Mouse (Mus musculus): ENCODE measurements around the gene Celsr1. TPM values are rescaled to one million over a fixed set of nuclear protein-coding genes. Genes with fewer than 3 reads are reported as not detected.
A peak's percentile ranks its signal among the peaks of the same experiment; 100 is the strongest.
"Not testable (repeated sequence)": the region's sequence is repeated elsewhere in the genome, so short reads cannot be mapped to it uniquely, and the experiment has no call there.

Gene Celsr1
- polyA plus RNA-seq, 1 experiment = 0.02 TPM

GRCm38 (mm10) chr15:86057908-86058307 lies 24.3 kb upstream of the Celsr1 start:
- H3K9me3 ChIP-seq = peaks cover 11% of the 10 kb centered on the region
- peaks cover 32% of the 10 kb centered on the region for H3K27me3 ChIP-seq (replicated peaks)
- peak overlapping the region; percentile 98 for H3K4me3 ChIP-seq (replicated peaks)
- TF ChIP-seq GATA1 (IDR thresholded peaks at IDR 0.05; ENCODE audit: borderline replicate concordance, low read length) = no peak
- TF ChIP-seq FLI1 (IDR thresholded peaks at IDR 0.05; ENCODE audit: low read length) = no peak
- peaks cover 90% of the 10 kb centered on the region for H3K4me1 ChIP-seq
- no peaks in the 10 kb centered on the region for H3K36me3 ChIP-seq (replicated peaks; ENCODE audit: low read length)

- H3K9me3 ChIP-seq = peaks cover 11% of the 10 kb centered on the region
- H3K4me1 ChIP-seq = peaks cover 86% of the 10 kb centered on the region
- H3K27me3 ChIP-seq (replicated peaks) = peaks cover 28% of the 10 kb centered on the region
- TF ChIP-seq FLI1 (IDR thresholded peaks at IDR 0.05; ENCODE audit: low read length) (no peak), GATA1 (IDR thresholded peaks at IDR 0.05; ENCODE audit: borderline replicate concordance, low read length) (no peak)
- H3K4me3 ChIP-seq (replicated peaks) = peak within 1 kb of the TSS; percentile 98
- H3K36me3 ChIP-seq (replicated peaks; ENCODE audit: low read length) = no peaks in the 10 kb centered on the region
Observed at GRCm38 (mm10) chr15:86057413-86057812, 23.8 kb upstream of the Celsr1 start, which contains the start of gene Gramd4. Gene Gramd4 (plus strand): TSS chr15:86057695.

GRCm38 (mm10) chr15:86056221-86056760 lies 22.7 kb upstream of the Celsr1 start:
- Histone ChIP-seq H3K4me1 (peaks cover 86% of the 10 kb centered on the region), H3K4me3 (replicated peaks) (peak overlapping the region; percentile 51)
- no peak for TF ChIP-seq GATA1 (IDR thresholded peaks at IDR 0.05; ENCODE audit: borderline replicate concordance, low read length)
- no peak for TF ChIP-seq FLI1 (IDR thresholded peaks at IDR 0.05; ENCODE audit: low read length)

GRCm38 (mm10) chr15:86054861-86055260 lies 21.3 kb upstream of the Celsr1 start:
- not testable (repeated sequence) for H3K4me3 ChIP-seq (replicated peaks); H3K36me3 ChIP-seq (replicated peaks; ENCODE audit: low read length)
- H3K4me1 ChIP-seq = peaks cover 86% of the 10 kb centered on the region
- H3K27me3 ChIP-seq (replicated peaks) = peaks cover 13% of the 10 kb centered on the region
- peaks cover 11% of the 10 kb centered on the region for H3K9me3 ChIP-seq

More at GRCm38 (mm10) chr15:86056221-86056760, 22.7 kb upstream of the Celsr1 start:
- H3K27me3 ChIP-seq (replicated peaks) = peaks cover 25% of the 10 kb centered on the region
- no peaks in the 10 kb centered on the region for H3K36me3 ChIP-seq (replicated peaks; ENCODE audit: low read length)
- peaks cover 11% of the 10 kb centered on the region for H3K9me3 ChIP-seq

- TF ChIP-seq FLI1 (IDR thresholded peaks at IDR 0.05; ENCODE audit: low read length) (no peak), GATA1 (IDR thresholded peaks at IDR 0.05; ENCODE audit: borderline replicate concordance, low read length) (no peak)
- H3K27me3 ChIP-seq (replicated peaks) = peaks cover 4% of the 10 kb centered on the region
- H3K4me1 ChIP-seq = peaks cover 77% of the 10 kb centered on the region
- H3K9me3 ChIP-seq = peaks cover 11% of the 10 kb centered on the region
- H3K36me3 ChIP-seq (replicated peaks; ENCODE audit: low read length) = no peaks in the 10 kb centered on the region
- H3K4me3 ChIP-seq (replicated peaks) = no peak overlapping the region
Observed at GRCm38 (mm10) chr15:86053890-86054536, 20.4 kb upstream of the Celsr1 start.

GRCm38 (mm10) chr15:86051878-86052478 lies 18.4 kb upstream of the Celsr1 start:
- peaks cover 5% of the 10 kb centered on the region for H3K9me3 ChIP-seq
- no peaks in the 10 kb centered on the region for H3K36me3 ChIP-seq (replicated peaks; ENCODE audit: low read length)
- H3K4me3 ChIP-seq (replicated peaks) = peak overlapping the region; percentile 25
- H3K4me1 ChIP-seq = peaks cover 58% of the 10 kb centered on the region
- no peak for TF ChIP-seq FLI1 (IDR thresholded peaks at IDR 0.05; ENCODE audit: low read length)
- TF ChIP-seq GATA1 (IDR thresholded peaks at IDR 0.05; ENCODE audit: borderline replicate concordance, low read length) = no peak
- no peaks in the 10 kb centered on the region for H3K27me3 ChIP-seq (replicated peaks)

GRCm38 (mm10) chr15:86051152-86051551 lies 17.6 kb upstream of the Celsr1 start:
- Histone ChIP-seq H3K9me3 (no peaks in the 10 kb centered on the region), H3K4me3 (replicated peaks) (peak overlapping the region; percentile 72), H3K27me3 (replicated peaks) (no peaks in the 10 kb centered on the region), H3K36me3 (replicated peaks; ENCODE audit: low read length) (no peaks in the 10 kb centered on the region), H3K4me1 (peaks cover 50% of the 10 kb centered on the region)
- TF ChIP-seq GATA1 (IDR thresholded peaks at IDR 0.05; ENCODE audit: borderline replicate concordance, low read length) (no peak), FLI1 (IDR thresholded peaks at IDR 0.05; ENCODE audit: low read length) (no peak)

GRCm38 (mm10) chr15:86050170-86050743 lies 16.7 kb upstream of the Celsr1 start:
- Histone ChIP-seq H3K36me3 (replicated peaks; ENCODE audit: low read length) (no peaks in the 10 kb centered on the region), H3K4me3 (replicated peaks) (peak overlapping the region; percentile 14), H3K9me3 (no peaks in the 10 kb centered on the region), H3K4me1 (peaks cover 42% of the 10 kb centered on the region), H3K27me3 (replicated peaks) (peaks cover under 1% of the 10 kb centered on the region)
- TF ChIP-seq GATA1 (IDR thresholded peaks at IDR 0.05; ENCODE audit: borderline replicate concordance, low read length) (no peak), FLI1 (IDR thresholded peaks at IDR 0.05; ENCODE audit: low read length) (no peak)

- Histone ChIP-seq H3K4me1 (peaks cover 37% of the 10 kb centered on the region), H3K27me3 (replicated peaks) (peaks cover 4% of the 10 kb centered on the region)
- no peak for TF ChIP-seq GATA1 (IDR thresholded peaks at IDR 0.05; ENCODE audit: borderline replicate concordance, low read length)
- no peak for TF ChIP-seq FLI1 (IDR thresholded peaks at IDR 0.05; ENCODE audit: low read length)
Observed at GRCm38 (mm10) chr15:86049510-86049909, 15.9 kb upstream of the Celsr1 start.

GRCm38 (mm10) chr15:86042364-86042763 lies 8.8 kb upstream of the Celsr1 start:
- Histone ChIP-seq H3K4me3 (replicated peaks) (no peak overlapping the region), H3K9me3 (no peaks in the 10 kb centered on the region), H3K4me1 (peaks cover 16% of the 10 kb centered on the region), H3K36me3 (replicated peaks; ENCODE audit: low read length) (no peaks in the 10 kb centered on the region), H3K27me3 (replicated peaks) (peaks cover 60% of the 10 kb centered on the region)
- no peak for TF ChIP-seq GATA1 (IDR thresholded peaks at IDR 0.05; ENCODE audit: borderline replicate concordance, low read length)

More at GRCm38 (mm10) chr15:86049510-86049909, 15.9 kb upstream of the Celsr1 start:
- no peaks in the 10 kb centered on the region for H3K36me3 ChIP-seq (replicated peaks; ENCODE audit: low read length)
- no peak overlapping the region for H3K4me3 ChIP-seq (replicated peaks)
- H3K9me3 ChIP-seq = no peaks in the 10 kb centered on the region
